Comparison of ENCODE assay signal across 8 mouse cellular contexts in the genomic region with DNA sequence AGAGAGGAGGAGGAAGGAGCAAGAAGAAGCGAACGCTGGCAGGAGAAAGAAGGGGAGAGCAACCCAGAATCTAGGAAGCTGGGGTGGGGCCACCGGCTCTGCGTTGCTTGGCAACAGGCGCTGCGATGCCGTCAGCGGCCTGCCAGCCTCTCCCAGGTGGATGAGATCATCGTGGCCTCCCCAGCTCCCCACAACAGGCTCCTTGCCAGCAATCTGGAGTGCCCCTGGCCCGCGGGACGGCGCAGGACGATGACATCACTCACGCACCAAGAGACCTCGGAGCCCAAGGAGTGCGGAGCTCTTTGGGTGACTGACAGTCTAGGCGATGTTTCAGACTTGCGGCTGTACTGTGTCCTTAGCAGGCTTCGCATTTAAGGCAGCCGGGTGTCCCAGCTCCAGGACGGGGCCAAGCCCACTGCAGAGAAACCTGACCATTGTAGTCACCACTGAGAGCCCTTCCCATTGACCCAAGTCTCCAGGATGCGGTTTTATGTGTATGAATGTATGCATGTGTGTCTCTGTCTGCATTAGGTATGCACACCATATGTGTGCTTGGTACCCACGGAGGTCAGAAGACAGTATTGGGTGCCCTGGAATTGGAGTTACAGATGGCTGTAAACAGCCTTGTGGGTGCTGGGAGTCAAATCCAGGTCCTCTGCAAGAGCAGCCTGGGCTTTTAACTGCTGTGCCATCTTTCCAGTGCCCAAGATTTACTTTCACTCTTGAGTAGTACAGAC. TPM values are rescaled to one million over a fixed set of nuclear protein-coding genes. Genes with fewer than 3 reads are reported as not detected.
A peak's percentile ranks its signal among the peaks of the same experiment; 100 is the strongest.
DNase-seq lines count a peak whose midpoint lies in the region; ATAC-seq and TF ChIP-seq lines count a peak whose summit lies in the region.

No protein-coding gene starts in this region.

- H3K9me3 ChIP-seq in forebrain, embryonic 10.5 days, result no peaks in the 10 kb centered on the region
- H3K9me3 ChIP-seq in heart, embryonic 14.5 days (ENCODE audit: control insufficient read depth, low read length), result no peaks in the 10 kb centered on the region
- no peaks in the 10 kb centered on the region for H3K9me3 ChIP-seq in kidney, postnatal 0 days (replicated peaks; ENCODE audit: low read length)
- no peaks in the 10 kb centered on the region for H3K9me3 ChIP-seq in liver, embryonic 11.5 days (ENCODE audit: control insufficient read depth, low read length)
- H3K9me3 ChIP-seq in neural tube, embryonic 14.5 days (ENCODE audit: control insufficient read depth, low read length), result no peaks in the 10 kb centered on the region

- WGBS in forebrain, embryonic 10.5 days, result 9% methylated on average over 24 of the region's 24 CpGs
- WGBS in heart, embryonic 14.5 days, result 10% methylated on average over 24 of the region's 24 CpGs
- 5% methylated on average over 24 of the region's 24 CpGs for WGBS in kidney, postnatal 0 days
- 11% methylated on average over 24 of the region's 24 CpGs for WGBS in liver, embryonic 11.5 days
- WGBS in neural tube, embryonic 14.5 days, result 7% methylated on average over 24 of the region's 24 CpGs

- ATAC-seq in heart, embryonic 14.5 days (ENCODE audit: insufficient number of reproducible peaks, insufficient read depth, low FRiP score, low read depth), result peak; percentile 81; the same call in 1 of the 2 replicates
- peak; percentile 70 for ATAC-seq in kidney, postnatal 0 days (replicated peaks; ENCODE audit: low FRiP score, low read depth)
- no peak for ATAC-seq in liver, embryonic 11.5 days (replicated peaks; ENCODE audit: low FRiP score)
- peak; percentile 80 for ATAC-seq in neural tube, embryonic 14.5 days (ENCODE audit: low read depth)

- H3K9ac ChIP-seq in heart, embryonic 14.5 days (ENCODE audit: low read length), result peak overlapping the region; percentile 61
- peak overlapping the region; percentile 50 for H3K9ac ChIP-seq in kidney, postnatal 0 days (ENCODE audit: low read depth, low read length)
- H3K9ac ChIP-seq in liver, embryonic 11.5 days (ENCODE audit: low read depth, low read length), result no peak overlapping the region
- peak overlapping the region; percentile 46; the same call in 1 of the 2 replicates for H3K9ac ChIP-seq in neural tube, embryonic 14.5 days (replicated peaks; ENCODE audit: low read depth, low read length)

- peak overlapping the region; percentile 73 for H3K4me2 ChIP-seq in heart, embryonic 14.5 days (ENCODE audit: low read length)
- peak overlapping the region; percentile 64 for H3K4me2 ChIP-seq in kidney, postnatal 0 days (ENCODE audit: low read length)
- H3K4me2 ChIP-seq in liver, embryonic 11.5 days, result peak overlapping the region; percentile 53
- H3K4me2 ChIP-seq in neural tube, embryonic 14.5 days (ENCODE audit: low read depth, low read length), result peak overlapping the region; percentile 55

- H3K27me3 ChIP-seq in forebrain, embryonic 10.5 days (ENCODE audit: poor library complexity, severe bottlenecking), result no peaks in the 10 kb centered on the region
- H3K27me3 ChIP-seq in heart, embryonic 14.5 days (ENCODE audit: control insufficient read depth, insufficient read depth, low read length), result no peaks in the 10 kb centered on the region
- H3K27me3 ChIP-seq in kidney, postnatal 0 days (ENCODE audit: insufficient read depth, low read length), result no peaks in the 10 kb centered on the region
- H3K27me3 ChIP-seq in liver, embryonic 11.5 days (replicated peaks; ENCODE audit: control insufficient read depth, insufficient read depth, low read length), result 0 out of 2 replicates have a peak, but pooled peaks cover 7% of the 10 kb centered on the region
- H3K27me3 ChIP-seq in neural tube, embryonic 14.5 days (ENCODE audit: control insufficient read depth, insufficient read depth, low read length), result no peaks in the 10 kb centered on the region

- H3K27ac ChIP-seq in forebrain, embryonic 10.5 days, result peak overlapping the region; percentile 73
- H3K27ac ChIP-seq in heart, embryonic 14.5 days (replicated peaks in 1 of 2; ENCODE audit: control insufficient read depth in 1 of 2, insufficient read depth in 1 of 2, low read depth in 2 of 2, low read length in 2 of 2), result peak overlapping the region in 1 of 2 experiments; percentile 16; a peak in 1 of 4 replicates
- H3K27ac ChIP-seq in kidney, postnatal 0 days, result no peak overlapping the region
- no peak overlapping the region for H3K27ac ChIP-seq in liver, embryonic 11.5 days (ENCODE audit: low read depth, low read length)
- H3K27ac ChIP-seq in neural tube, embryonic 14.5 days (ENCODE audit: low read depth, low read length), result peak overlapping the region; percentile 48

- peaks cover 24% of the 10 kb centered on the region for H3K4me1 ChIP-seq in forebrain, embryonic 10.5 days
- peaks cover 7 to 10% of the 10 kb centered on the region in 2 experiments; a peak in 3 of 4 replicates for H3K4me1 ChIP-seq in heart, embryonic 14.5 days (ENCODE audit: control insufficient read depth in 2 of 2, insufficient read depth in 2 of 2, low read length in 2 of 2)
- H3K4me1 ChIP-seq in kidney, postnatal 0 days (replicated peaks; ENCODE audit: insufficient read depth, low read length), result 0 out of 2 replicates have a peak, but pooled peaks cover 3% of the 10 kb centered on the region
- H3K4me1 ChIP-seq in liver, embryonic 11.5 days (replicated peaks; ENCODE audit: control insufficient read depth, insufficient read depth, low read length), result no peaks in the 10 kb centered on the region
- H3K4me1 ChIP-seq in neural tube, embryonic 14.5 days (ENCODE audit: control insufficient read depth, insufficient read depth, low read length), result peaks cover 25% of the 10 kb centered on the region

- peak overlapping the region; percentile 57 for H3K4me3 ChIP-seq in forebrain, embryonic 10.5 days
- peak overlapping the region; percentile 42 to 48 for H3K4me3 ChIP-seq in heart, embryonic 14.5 days (ENCODE audit: control insufficient read depth in 1 of 2, insufficient read depth in 1 of 2, low read depth in 1 of 2, low read length in 2 of 2)
- H3K4me3 ChIP-seq in kidney, postnatal 0 days (replicated peaks; ENCODE audit: low read depth, low read length), result peak overlapping the region; percentile 32
- H3K4me3 ChIP-seq in liver, embryonic 11.5 days (ENCODE audit: low read depth, low read length), result no peak overlapping the region
- H3K4me3 ChIP-seq in neural tube, embryonic 14.5 days (ENCODE audit: low read depth, low read length), result peak overlapping the region; percentile 18

- TF ChIP-seq CTCF in kidney, postnatal 0 days (IDR thresholded peaks at IDR 0.05; ENCODE audit: low read depth), result no peak

- DNase-seq in CD4-positive helper T cell, adult 2 months (ENCODE audit: low read depth, low spot score), result peak; percentile 17
- DNase-seq in brain, embryonic 18.5 days (ENCODE audit: low read depth, low spot score), result peak; percentile 52
- DNase-seq in forebrain, embryonic 10.5 days (ENCODE audit: extremely low spot score, low spot score), result peak; percentile 72
- DNase-seq in kidney, postnatal 0 days (ENCODE audit: low spot score), result peak; percentile 51
- DNase-seq in liver, embryonic 11.5 days (ENCODE audit: low spot score), result peak; percentile 46
- peak; percentile 38 to 56 for DNase-seq in urinary bladder, postnatal 36 days (ENCODE audit: low spot score in 2 of 2)

- H3K36me3 ChIP-seq in forebrain, embryonic 10.5 days (replicated peaks), result peaks cover 4% of the 10 kb centered on the region; the same call in 1 of the 2 replicates
- no peaks in the 10 kb centered on the region for H3K36me3 ChIP-seq in heart, embryonic 14.5 days (ENCODE audit: control insufficient read depth, insufficient read depth, low read length)
- no peaks in the 10 kb centered on the region for H3K36me3 ChIP-seq in kidney, postnatal 0 days (ENCODE audit: insufficient read depth, low read length)
- H3K36me3 ChIP-seq in liver, embryonic 11.5 days (ENCODE audit: control insufficient read depth, insufficient read depth, low read length), result no peaks in the 10 kb centered on the region
- no peaks in the 10 kb centered on the region for H3K36me3 ChIP-seq in neural tube, embryonic 14.5 days (ENCODE audit: control insufficient read depth, insufficient read depth, low read length)

RNA-seq across cellular contexts. Expression of a gene that starts 30.3 kb away (rescaled TPM):
- 4.3 and 4.9 TPM in 2 replicates for polyA plus RNA-seq in forebrain, embryonic 10.5 days (2016; fragmentation: Nextera tagmentation; extraction: Ambion mirVana)
- 1.1 and 1.2 TPM in 2 replicates for polyA plus RNA-seq in heart, embryonic 14.5 days (2014; fragmentation: Nextera tagmentation; extraction: Ambion mirVana)
- polyA plus RNA-seq in kidney, postnatal 0 days (2015; fragmentation: Nextera tagmentation; extraction: Ambion mirVana), result 1.6 TPM in 2 replicates
- polyA plus RNA-seq in liver, embryonic 11.5 days (2014; fragmentation: Nextera tagmentation; extraction: Ambion mirVana), result 1.3 and 1.7 TPM in 2 replicates
- polyA plus RNA-seq in neural tube, embryonic 14.5 days (2014; fragmentation: Nextera tagmentation; extraction: Ambion mirVana), result 11.8 and 20.3 TPM in 2 replicates

RNA-seq across cellular contexts. Expression of a gene that starts 30.4 kb away (rescaled TPM):
- polyA plus RNA-seq in forebrain, embryonic 10.5 days (2016; fragmentation: Nextera tagmentation; extraction: Ambion mirVana), result 11.1 and 12.1 TPM in 2 replicates
- 5.7 and 6.0 TPM in 2 replicates for polyA plus RNA-seq in heart, embryonic 14.5 days (2014; fragmentation: Nextera tagmentation; extraction: Ambion mirVana)
- polyA plus RNA-seq in kidney, postnatal 0 days (2015; fragmentation: Nextera tagmentation; extraction: Ambion mirVana), result 7.7 TPM in 2 replicates
- polyA plus RNA-seq in liver, embryonic 11.5 days (2014; fragmentation: Nextera tagmentation; extraction: Ambion mirVana), result 4.3 TPM in 2 replicates
- 15.7 and 16.0 TPM in 2 replicates for polyA plus RNA-seq in neural tube, embryonic 14.5 days (2014; fragmentation: Nextera tagmentation; extraction: Ambion mirVana)

RNA-seq across cellular contexts. Expression of a gene that starts 50.1 kb away (rescaled TPM):
- 0.04 and 0.09 TPM in 2 replicates for polyA plus RNA-seq in forebrain, embryonic 10.5 days (2016; fragmentation: Nextera tagmentation; extraction: Ambion mirVana)
- polyA plus RNA-seq in heart, embryonic 14.5 days (2014; fragmentation: Nextera tagmentation; extraction: Ambion mirVana), result 0.04 and 0.09 TPM in 2 replicates
- polyA plus RNA-seq in kidney, postnatal 0 days (2015; fragmentation: Nextera tagmentation; extraction: Ambion mirVana), result 0.03 TPM in 1 of 2 replicates, not detected in the other
- 0.05 TPM in 1 of 2 replicates, not detected in the other for polyA plus RNA-seq in liver, embryonic 11.5 days (2014; fragmentation: Nextera tagmentation; extraction: Ambion mirVana)
- 3.5 and 3.9 TPM in 2 replicates for polyA plus RNA-seq in neural tube, embryonic 14.5 days (2014; fragmentation: Nextera tagmentation; extraction: Ambion mirVana)

RNA-seq across cellular contexts. Expression of a gene that starts 59.3 kb away (rescaled TPM):
- polyA plus RNA-seq in forebrain, embryonic 10.5 days (2016; fragmentation: Nextera tagmentation; extraction: Ambion mirVana), result 32.7 and 33.8 TPM in 2 replicates
- 20.5 and 23.7 TPM in 2 replicates for polyA plus RNA-seq in heart, embryonic 14.5 days (2014; fragmentation: Nextera tagmentation; extraction: Ambion mirVana)
- 23.9 and 24.7 TPM in 2 replicates for polyA plus RNA-seq in kidney, postnatal 0 days (2015; fragmentation: Nextera tagmentation; extraction: Ambion mirVana)
- polyA plus RNA-seq in liver, embryonic 11.5 days (2014; fragmentation: Nextera tagmentation; extraction: Ambion mirVana), result 17.0 and 18.4 TPM in 2 replicates
- 16.5 and 20.4 TPM in 2 replicates for polyA plus RNA-seq in neural tube, embryonic 14.5 days (2014; fragmentation: Nextera tagmentation; extraction: Ambion mirVana)

Comparison
In these comparisons a context has a peak if more than half of its experiments do, and no peak if none do; other contexts are left out.
1. DNase-seq: peak in every context shown above with its lines; median percentile 72 in forebrain, embryonic 10.5 days; 52 in brain, embryonic 18.5 days; 51 in kidney, postnatal 0 days; 47 in urinary bladder, postnatal 36 days; 46 in liver, embryonic 11.5 days; 17 in CD4-positive helper T cell, adult 2 months.
2. H3K27ac ChIP-seq: peak in forebrain, embryonic 10.5 days (single experiment) and neural tube, embryonic 14.5 days (single experiment); none in kidney, postnatal 0 days (single experiment) and liver, embryonic 11.5 days (single experiment).
3. Peak in every context shown above with its lines, with median percentiles within 50 percentile points of each other: H3K4me2 ChIP-seq.